Mouse (Mus musculus) common myeloid progenitor, adult 5-6 weeks (primary cell): Measurements from ENCODE around the gene Tgif1. TPM values are rescaled to one million over a fixed set of nuclear protein-coding genes. Genes with fewer than 3 reads are reported as not detected.
A peak's percentile ranks its signal among the peaks of the same experiment; 100 is the strongest.

Source experiments
- ATAC-seq: replicated peaks from 2 replicates; pipeline ENCODE4 v1.8.0; 2016; ENCODE audit warnings: low read depth, mild to moderate bottlenecking, moderate TSS enrichment, inconsistent platforms; ENCODE audit not compliant: poor library complexity, severe bottlenecking
- total RNA-seq: library from RNA; stranded (forward); fragments of 200-1000, 187-1606 nt; gene quantifications from 2 replicates; pipeline ENCODE4 v1.2.3, GENCODE M21; 2017

Gene Tgif1
- total RNA-seq: 40.0 and 57.5 TPM in 2 replicates

GRCm38 (mm10) chr17:70853436-70853905 lies at the start of gene Tgif1:
Gene Tgif1, minus strand, starts transcription at chr17:70853546.
- no peak for ATAC-seq

DNA sequence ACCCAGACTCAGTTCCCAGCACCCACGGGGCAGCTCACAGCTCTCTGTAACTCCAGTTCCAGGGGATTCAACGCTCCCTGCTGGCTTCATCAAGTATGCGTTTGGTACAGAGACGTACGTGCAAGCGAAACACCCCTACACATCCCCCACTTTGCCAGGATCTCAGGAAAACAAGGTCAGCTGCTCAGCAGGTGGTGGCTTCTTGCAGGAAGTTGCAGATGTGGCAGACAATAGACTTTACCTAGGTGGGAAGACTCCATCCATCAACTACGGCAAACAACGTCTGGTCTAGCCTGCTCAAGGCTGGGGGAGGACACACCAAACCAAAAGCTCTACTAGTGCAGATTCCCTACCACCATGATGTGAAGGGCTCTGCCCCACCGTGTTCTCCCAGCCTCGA lies 47.3 kb upstream of the Tgif1 start:
- no peak for ATAC-seq

- no peak for ATAC-seq
These were observed 46.3 kb upstream of the Tgif1 start for GRCm38 (mm10) chr17:70899642-70900041.

GRCm38 (mm10) chr17:70894867-70895266 lies 41.5 kb upstream of the Tgif1 start:
- no peak for ATAC-seq

DNA sequence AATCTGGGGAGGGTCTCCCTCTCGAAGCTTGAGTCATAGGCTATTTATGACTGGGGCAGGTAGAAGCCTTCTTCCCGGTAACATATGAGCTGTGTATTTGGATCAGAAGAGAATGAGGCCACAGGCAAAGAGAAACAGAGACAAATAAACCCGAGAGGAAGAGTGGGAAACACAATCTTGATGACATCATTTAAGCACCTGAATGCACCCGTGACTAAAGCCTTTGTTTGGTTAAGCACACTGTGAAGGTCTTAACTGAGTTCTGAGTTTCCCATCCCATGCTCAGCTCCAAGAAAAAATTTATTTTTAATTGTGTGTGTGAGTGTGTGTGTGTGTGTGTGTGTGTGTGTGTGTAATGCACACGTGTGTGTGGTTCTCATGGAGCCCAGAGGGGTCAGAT lies 39.8 kb upstream of the Tgif1 start:
- no peak for ATAC-seq

GRCm38 (mm10) chr17:70892288-70893096 lies 39.1 kb upstream of the Tgif1 start:
- ATAC-seq: no peak

DNA sequence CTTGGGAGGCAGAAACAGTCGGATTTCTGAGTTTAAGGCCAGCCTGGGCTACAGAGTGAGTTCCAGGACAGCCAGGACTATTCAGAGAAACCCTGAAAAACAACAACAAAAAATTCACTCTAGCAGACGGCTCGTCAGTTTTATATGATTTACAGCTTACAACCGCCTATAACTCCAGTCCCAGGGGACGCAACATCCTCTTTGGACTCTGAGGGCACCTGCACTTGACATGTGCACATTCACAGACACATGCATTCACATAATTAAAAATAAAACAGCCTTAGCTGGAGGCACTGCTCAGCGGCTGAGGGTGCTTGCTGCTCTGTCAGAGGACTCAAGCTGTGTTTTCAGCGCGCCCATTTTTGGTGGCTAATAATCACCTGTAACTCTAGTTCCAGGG lies 37.2 kb upstream of the Tgif1 start:
- no peak for ATAC-seq

DNA sequence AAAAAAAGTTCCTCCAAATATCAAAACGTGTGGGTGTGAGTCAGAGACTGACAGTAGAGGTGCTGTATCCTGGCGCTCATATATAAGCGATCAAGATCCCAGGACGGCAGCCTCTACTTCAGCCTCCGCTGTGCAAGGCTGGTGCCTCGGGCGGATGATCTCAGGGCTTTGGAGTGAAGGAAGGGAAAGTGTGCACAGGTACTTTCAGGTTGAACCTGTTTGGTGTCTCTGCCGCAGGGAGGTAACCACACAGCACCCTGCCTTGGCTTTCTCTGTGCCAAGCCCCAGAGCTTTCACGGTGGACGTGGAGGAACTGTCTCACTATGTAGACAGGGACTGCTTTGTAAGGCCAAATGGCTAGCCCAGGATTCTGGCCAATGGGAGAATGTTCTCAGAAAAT lies 35.3 kb upstream of the Tgif1 start:
- no peak for ATAC-seq

- no peak for ATAC-seq
These were observed 34.5 kb upstream of the Tgif1 start for GRCm38 (mm10) chr17:70887848-70888247.

DNA sequence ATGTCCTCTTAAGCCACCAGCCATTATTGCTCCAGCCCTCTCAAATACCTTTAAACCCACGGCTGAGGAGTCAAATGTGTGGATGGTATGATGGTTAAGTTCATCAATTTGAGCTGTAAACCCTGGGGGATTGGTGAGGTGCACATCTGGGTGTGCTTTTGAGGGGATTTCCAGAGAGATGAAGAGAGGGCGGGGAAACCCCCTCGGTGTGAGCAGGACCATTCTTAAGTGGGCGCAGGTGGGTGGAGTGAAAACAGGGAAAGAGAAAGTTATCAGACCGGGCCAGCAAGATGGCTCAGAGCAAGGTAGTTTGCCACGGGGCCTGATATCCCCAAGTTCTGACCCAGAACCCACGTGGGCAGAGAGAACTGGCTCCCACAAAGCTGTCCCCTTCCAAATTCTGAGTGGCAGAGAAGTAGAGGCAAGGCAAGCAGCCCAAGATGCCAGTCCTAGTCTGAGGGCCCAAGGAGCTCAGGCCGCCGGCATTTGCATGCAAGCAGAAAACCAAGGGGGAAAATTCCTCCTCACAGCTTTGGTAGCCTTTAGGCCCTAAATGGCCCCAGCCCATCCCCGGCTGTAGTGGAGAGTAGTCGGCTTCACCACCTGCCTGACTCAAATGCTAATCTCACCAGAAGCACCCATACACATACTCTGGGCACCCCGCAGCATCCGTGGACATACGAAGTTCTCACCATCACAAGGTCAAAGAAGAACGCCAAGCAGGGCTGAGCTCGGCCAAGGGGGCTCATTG lies 33.5 kb upstream of the Tgif1 start:
- ATAC-seq: no peak

DNA sequence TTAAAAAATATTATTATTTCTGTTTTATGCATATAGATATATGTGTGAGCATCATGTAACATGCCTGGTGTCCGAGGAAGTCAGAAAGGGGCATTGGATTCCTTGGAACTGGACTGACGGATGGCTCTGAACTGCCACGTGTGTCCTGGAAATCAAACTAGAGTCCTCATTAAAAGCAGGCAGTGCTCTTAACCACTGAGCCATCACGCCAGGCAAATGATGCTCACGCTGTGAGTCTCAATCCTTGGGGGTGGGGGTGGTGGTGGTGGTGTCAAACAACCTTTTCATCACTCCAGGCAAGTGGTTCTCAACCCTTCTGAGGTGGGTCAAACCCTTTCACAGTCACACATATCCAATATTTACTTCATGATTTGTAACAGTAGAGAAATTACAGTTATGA lies 32.5 kb upstream of the Tgif1 start:
- no peak for ATAC-seq

DNA sequence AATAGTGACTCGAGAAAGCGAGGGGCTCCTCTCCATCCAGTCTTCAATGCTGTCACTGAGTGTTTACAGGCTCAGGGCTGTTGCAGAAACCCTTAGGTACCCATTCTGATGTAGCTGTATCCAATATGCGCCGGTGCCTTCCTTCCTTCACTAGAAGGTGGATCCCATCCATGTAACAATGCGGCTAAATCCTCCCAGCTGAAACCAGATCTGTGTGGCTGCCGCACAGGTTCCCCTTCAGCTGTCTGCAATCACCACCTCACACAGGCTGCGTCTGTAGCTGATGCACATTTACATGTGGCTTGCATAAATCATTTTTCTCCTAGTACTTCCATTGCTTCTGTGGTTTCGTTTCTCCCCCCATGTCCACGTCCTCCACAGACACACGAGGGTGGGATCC lies 28.6 kb upstream of the Tgif1 start:
- ATAC-seq: no peak

DNA sequence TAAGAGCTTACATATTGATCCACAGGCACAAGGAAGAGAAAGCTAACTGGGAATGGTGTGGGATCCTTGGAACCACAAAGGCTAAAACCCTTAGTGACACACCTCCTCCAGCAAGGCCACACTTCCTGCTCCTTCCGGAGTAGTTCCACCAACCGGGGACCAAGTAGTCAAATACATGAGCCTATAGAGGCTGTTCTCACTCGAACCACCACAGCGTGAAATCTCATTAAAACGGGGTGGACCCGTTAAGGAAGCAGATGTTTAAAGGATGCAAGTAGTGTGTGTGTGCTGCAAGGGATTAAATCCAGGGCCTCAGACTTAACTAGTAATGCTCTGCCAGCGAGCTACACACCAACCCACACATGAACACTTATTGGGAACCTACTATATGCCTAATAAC lies 27.8 kb upstream of the Tgif1 start:
- no peak for ATAC-seq

DNA sequence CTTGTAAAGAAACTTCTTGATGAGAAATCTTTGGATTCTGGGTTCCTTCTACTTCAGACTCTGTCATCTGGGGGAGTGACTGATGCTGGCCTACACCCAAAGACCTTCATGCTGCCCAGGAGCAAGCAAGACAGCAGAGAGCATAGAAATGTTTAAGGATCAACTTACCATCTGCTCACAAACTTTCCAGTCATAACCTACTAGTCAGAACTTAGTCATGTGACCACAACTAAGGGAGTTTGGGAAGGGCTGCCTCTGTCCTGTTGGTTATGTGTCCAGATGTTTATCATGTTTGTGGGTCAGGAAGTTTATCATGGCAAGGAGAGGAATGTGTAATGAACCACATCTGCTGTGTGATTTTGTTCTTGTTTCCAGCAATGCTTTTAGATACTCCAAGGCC lies 24.9 kb upstream of the Tgif1 start:
- ATAC-seq: no peak

- peak; percentile 36 for ATAC-seq
These were observed 20.4 kb upstream of the Tgif1 start for GRCm38 (mm10) chr17:70873778-70874124.

DNA sequence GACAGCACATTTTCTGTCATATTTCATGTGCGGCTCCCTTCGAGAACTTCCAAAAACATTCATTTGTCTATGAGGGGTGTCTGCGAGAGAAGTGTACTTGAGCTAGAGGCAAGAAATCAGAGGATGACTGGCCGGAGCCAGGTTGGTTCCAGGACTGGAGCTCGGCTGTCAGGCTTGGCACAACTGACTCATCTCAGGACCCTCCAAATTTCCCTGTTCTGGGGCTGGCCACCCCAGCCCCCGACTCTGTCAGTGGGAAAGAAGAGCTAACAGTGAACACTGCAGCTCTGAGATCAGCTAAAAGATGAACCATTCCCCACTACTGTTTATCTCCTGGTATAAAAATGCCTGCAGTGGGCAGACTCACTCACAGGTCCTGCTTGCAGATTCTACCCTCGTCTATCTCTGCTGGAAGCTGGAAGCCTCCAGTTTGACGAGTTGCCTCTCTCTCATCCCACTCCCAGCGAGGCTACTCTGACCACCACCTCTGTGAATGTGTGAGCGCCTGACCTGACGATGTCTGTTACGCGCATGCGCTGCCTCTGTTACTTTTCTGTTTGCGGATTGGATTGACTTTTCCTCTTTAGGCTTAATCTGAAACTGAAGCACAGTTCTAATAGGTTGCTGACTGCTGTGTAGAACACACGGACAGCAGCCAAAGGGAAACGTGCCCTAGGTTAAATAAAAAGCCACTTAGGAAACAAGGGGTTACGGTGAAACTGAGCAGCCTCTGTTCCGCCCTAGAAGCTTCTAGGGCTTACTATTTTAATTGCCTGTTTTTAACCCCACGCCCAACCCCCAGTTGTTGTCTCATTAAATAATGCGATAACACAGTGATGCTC lies 19.8 kb upstream of the Tgif1 start:
- peak; percentile 48 for ATAC-seq

- no peak for ATAC-seq
These were observed 19.0 kb upstream of the Tgif1 start for GRCm38 (mm10) chr17:70872094-70872929.

- no peak for ATAC-seq
These were observed 18.3 kb upstream of the Tgif1 start for GRCm38 (mm10) chr17:70871676-70872075.

- no peak for ATAC-seq
These were observed 17.2 kb upstream of the Tgif1 start for GRCm38 (mm10) chr17:70870581-70870980.
